Mouse (Mus musculus): ENCODE measurements around the gene Hmgxb4.

GRCm38 (mm10) chr8:74990021-74990420 is 3.1 kb upstream of the Hmgxb4 start:
- TF ChIP-seq CTCF (IDR thresholded peaks at IDR 0.05; ENCODE audit: low read depth, low read length) (no peak), GATA2 (IDR thresholded peaks at IDR 0.05; ENCODE audit: borderline replicate concordance, low read depth, low read length) (no peak)

Data from G1E (cell line).